Mouse (Mus musculus): Measurements from ENCODE around the gene Sept7.

GRCm38 (mm10) chr9:25309505-25310182, 57.4 kb downstream of the Sept7 start:
- TF ChIP-seq CTCF (IDR thresholded peaks at IDR 0.05; ENCODE audit: low read depth) (peak; percentile 77), EP300 (IDR thresholded peaks at IDR 0.05; ENCODE audit: low read depth) (no peak)

Data from heart, postnatal 0 days (tissue).